Mouse (Mus musculus) heart, postnatal 0 days (tissue): ENCODE results near the gene Sgcg. TPM values are rescaled to one million over a fixed set of nuclear protein-coding genes. Genes with fewer than 3 reads are reported as not detected.

Experiments used
- ATAC-seq: fragments of 200-750 bp; cut with Nextera tagmentation; 2 replicates; pipeline ENCODE4 v1.8.0; 2017; ENCODE audit warnings: low read depth, moderate number of reproducible peaks, moderate library complexity; ENCODE audit not compliant: insufficient read depth
- DNase-seq: peaks from one replicate; pipeline ENCODE4 v3.0.0-alpha.2; 2016; ENCODE audit warnings: low spot score
- H3K27ac ChIP-seq: fragments of 300-500 bp; sonication (generic); 2 replicates; pipeline ENCODE4 v1.5.1; 2014; ENCODE audit warnings: low read depth, mild to moderate bottlenecking
- H3K27me3 ChIP-seq: fragments of 300-500 bp; sonication (generic); 2 replicates; pipeline ENCODE4 v1.6.1; 2014; ENCODE audit warnings: low read length, mixed read lengths; ENCODE audit not compliant: control insufficient read depth, insufficient read depth
- H3K36me3 ChIP-seq: fragments of 300-500 bp; sonication (generic); replicated peaks from 2 replicates; pipeline ENCODE4 v1.6.1; 2014; ENCODE audit warnings: low read length, mixed read lengths; ENCODE audit not compliant: control insufficient read depth, insufficient read depth
- H3K4me1 ChIP-seq: fragments of 300-500 bp; sonication (generic); 2 replicates; pipeline ENCODE4 v1.6.1; 2014; ENCODE audit warnings: antibody characterized with exemption; ENCODE audit not compliant: control insufficient read depth, insufficient read depth
- H3K4me2 ChIP-seq: fragments of 300-500 bp; sonication (generic); 2 replicates; pipeline ENCODE4 v1.6.1; 2014; ENCODE audit warnings: low read depth, mild to moderate bottlenecking, low read length, moderate library complexity
- H3K4me3 ChIP-seq: fragments of 300-500 bp; sonication (generic); 2 replicates; pipeline ENCODE4 v1.5.1; 2014; ENCODE audit warnings: low read depth, low read length
- H3K9ac ChIP-seq: fragments of 300-500 bp; sonication (generic); replicated peaks from 2 replicates; pipeline ENCODE4 v1.6.1; 2014; ENCODE audit warnings: low read depth, low read length, mixed read lengths
- H3K9me3 ChIP-seq: fragments of 300-500 bp; sonication (generic); replicated peaks from 2 replicates; pipeline ENCODE4 v1.6.1; 2016; ENCODE audit warnings: low read length; ENCODE audit not compliant: control insufficient read depth
- CTCF ChIP-seq: IDR thresholded peaks from 2 replicates; pipeline ENCODE4 v1.5.1; 2016; ENCODE audit warnings: antibody characterized with exemption, control low read depth, low read depth
- EP300 ChIP-seq: IDR thresholded peaks from 2 replicates; pipeline ENCODE4 v1.6.1; 2016; ENCODE audit warnings: antibody characterized with exemption, low read depth
- WGBS: fragments of 180-500 bp; shearing (Covaris S2); extraction: QIAGEN DNeasy Blood & Tissue Kit; methylation state at CpG from one replicate; pipeline ENCODE4 v1.1.7; 2014; 5-methylcytosine and 5-hydroxymethylcytosine counted together
- polyA plus RNA-seq: library from polyadenylated mRNA; unstranded; fragments of >200 nt; fragmentation: Nextera tagmentation; extraction: Ambion mirVana; gene quantifications from 2 replicates; pipeline ENCODE4 v1.2.1, GENCODE M21; 2015
- total RNA-seq: library from RNA; depleted of rRNA; stranded (reverse); fragments of >200 nt; gene quantifications from 2 replicates; pipeline ENCODE4 v1.2.3, GENCODE M21; 2014; ENCODE audit warnings: low replicate concordance

Sgcg gene
- total and polyA plus RNA-seq, 2 experiments from 2014 or later: 117 to 135 TPM

GRCm38 (mm10) chr14:61277285-61277684 is 19.0 kb upstream of the Sgcg start:
- no peak overlapping the region for H3K4me3 ChIP-seq
- H3K9ac ChIP-seq: no peak overlapping the region
- H3K4me1 ChIP-seq: no peaks in the 10 kb centered on the region
- peaks cover 14% of the 10 kb centered on the region for H3K27me3 ChIP-seq
- ATAC-seq: no peak
- H3K4me2 ChIP-seq: no peak overlapping the region
- H3K36me3 ChIP-seq: no peaks in the 10 kb centered on the region
- TF ChIP-seq EP300 (no peak), CTCF (peak; percentile 76)
- no peak for DNase-seq
- WGBS: 16% methylated on average over 1 of the region's 1 CpGs
- no peaks in the 10 kb centered on the region for H3K9me3 ChIP-seq
- no peak overlapping the region for H3K27ac ChIP-seq

- peak overlapping the region; percentile 26 for H3K4me3 ChIP-seq
- H3K27me3 ChIP-seq: peaks cover 14% of the 10 kb centered on the region
- TF ChIP-seq EP300 (no peak), CTCF (no peak)
- H3K4me1 ChIP-seq: no peaks in the 10 kb centered on the region
- WGBS: 6% methylated on average over 38 of the region's 38 CpGs
- DNase-seq (no peak), ATAC-seq (no peak)
- H3K4me2 ChIP-seq: peak overlapping the region; percentile 55
- H3K36me3 ChIP-seq: no peaks in the 10 kb centered on the region
- no peaks in the 10 kb centered on the region for H3K9me3 ChIP-seq
- H3K27ac ChIP-seq: no peak overlapping the region
- H3K9ac ChIP-seq: no peak overlapping the region
These were observed 16.3 kb upstream of the Sgcg start for GRCm38 (mm10) chr14:61274414-61275198.

GRCm38 (mm10) chr14:61267908-61268475 is 9.7 kb upstream of the Sgcg start:
- Histone ChIP-seq H3K9ac (no peak overlapping the region), H3K9me3 (0 out of 2 replicates have a peak, but pooled peaks cover 3% of the 10 kb centered on the region), H3K27ac (peak overlapping the region; percentile 31), H3K36me3 (no peaks in the 10 kb centered on the region), H3K4me3 (no peak overlapping the region), H3K27me3 (no peaks in the 10 kb centered on the region), H3K4me1 (peaks cover 8% of the 10 kb centered on the region), H3K4me2 (no peak overlapping the region)
- TF ChIP-seq CTCF (no peak), EP300 (no peak)
- WGBS: 32% methylated on average over 5 of the region's 5 CpGs
- ATAC-seq: peak; percentile 60
- DNase-seq: peak; percentile 60

GRCm38 (mm10) chr14:61259084-61259483 is 794 bp upstream of the Sgcg start:
- ATAC-seq (no peak), DNase-seq (no peak)
- peak overlapping the region; percentile 93 for H3K27ac ChIP-seq
- H3K36me3 ChIP-seq: 0 out of 2 replicates have a peak, but pooled peaks cover 3% of the 10 kb centered on the region
- 25% methylated on average over 3 of the region's 3 CpGs for whole genome bisulfite sequencing
- no peaks in the 10 kb centered on the region for H3K9me3 ChIP-seq
- H3K9ac ChIP-seq: no peak overlapping the region
- no peak for TF ChIP-seq EP300
- no peak for TF ChIP-seq CTCF
- H3K4me1 ChIP-seq: 0 out of 2 replicates have a peak, but pooled peaks cover 6% of the 10 kb centered on the region
- H3K27me3 ChIP-seq: no peaks in the 10 kb centered on the region
- H3K4me2 ChIP-seq: no peak overlapping the region
- H3K4me3 ChIP-seq: no peak overlapping the region

GRCm38 (mm10) chr14:61252596-61253388 is 5.5 kb downstream of the Sgcg start:
- Histone ChIP-seq H3K27ac (peak overlapping the region; percentile 78), H3K9ac (no peak overlapping the region), H3K36me3 (peaks cover 18% of the 10 kb centered on the region; the same call in 1 of the 2 replicates), H3K4me1 (peaks cover 17% of the 10 kb centered on the region), H3K9me3 (peaks cover 9% of the 10 kb centered on the region; the same call in 1 of the 2 replicates), H3K27me3 (no peaks in the 10 kb centered on the region), H3K4me3 (no peak overlapping the region), H3K4me2 (peak overlapping the region; percentile 26)
- ATAC-seq (peak; percentile 85), DNase-seq (peak; percentile 83)
- whole genome bisulfite sequencing: 43% methylated on average over 15 of the region's 15 CpGs
- TF ChIP-seq EP300 (0 out of 2 replicates have a peak, but pooled peaks have one; percentile 69), CTCF (no peak)
